Mouse (Mus musculus) testis, adult 2 months (tissue): Measurements from ENCODE around the gene Palm2.

Experiments used
- CTCF ChIP-seq: fragments of 200-500 bp; IDR thresholded peaks from 2 replicates; pipeline ENCODE4 v1.5.1; 2012; ENCODE audit warnings: low read depth, mild to moderate bottlenecking, inconsistent platforms, low read length, moderate library complexity; ENCODE audit not compliant: control insufficient read depth, insufficient read depth, insufficient replicate concordance
- POLR2A ChIP-seq: fragments of 200-500 bp; IDR thresholded peaks from 2 replicates; pipeline ENCODE4 v1.6.1; 2012; ENCODE audit warnings: low read depth, mild to moderate bottlenecking, inconsistent platforms, low read length, moderate library complexity; ENCODE audit not compliant: control insufficient read depth

- TF ChIP-seq POLR2A, result no peak
- TF ChIP-seq CTCF, result no peak
Observed at GRCm38 (mm10) chr4:57624819-57625218, 190.8 kb downstream of the Palm2 start.
